Mouse (Mus musculus) hindbrain, embryonic 14.5 days (tissue): ENCODE measurements at regions not wholly inside any gene's neighbourhood (a gene's known extent, or its start where the extent isn't known, plus 50 kb on each side); places are given as distances from the start of the nearest gene placed in this dataset.
A peak's percentile ranks its signal among the peaks of the same experiment; 100 is the strongest.

Source experiments
- ATAC-seq: fragments of 200-750 bp; cut with Nextera tagmentation; 2 replicates; pipeline ENCODE4 v1.8.0; 2017; ENCODE audit warnings: moderate number of reproducible peaks, mild to moderate bottlenecking, moderate TSS enrichment, moderate library complexity; ENCODE audit not compliant: low FRiP score
- DNase-seq: peaks from one replicate; pipeline ENCODE4 v3.0.0-alpha.2; 2015; ENCODE audit warnings: low spot score
- H3K27ac ChIP-seq: fragments of 300-500 bp; sonication (generic); 2 replicates; pipeline ENCODE4 v1.5.1; 2014; ENCODE audit warnings: mild to moderate bottlenecking, moderate library complexity
- H3K27me3 ChIP-seq: fragments of 300-500 bp; sonication (generic); 2 replicates; pipeline ENCODE4 v1.6.1; 2014; ENCODE audit warnings: mild to moderate bottlenecking, low read length, mixed read lengths; ENCODE audit not compliant: control insufficient read depth, insufficient read depth
- H3K36me3 ChIP-seq: fragments of 300-500 bp; sonication (generic); replicated peaks from 2 replicates; pipeline ENCODE4 v1.6.1; 2014; ENCODE audit not compliant: control insufficient read depth, insufficient read depth
- H3K4me1 ChIP-seq: fragments of 300-500 bp; sonication (generic); replicated peaks from 2 replicates; pipeline ENCODE4 v1.6.1; 2014; ENCODE audit warnings: antibody characterized with exemption, low read length, mixed read lengths; ENCODE audit not compliant: control insufficient read depth, insufficient read depth
- H3K4me2 ChIP-seq: fragments of 300-500 bp; sonication (generic); replicated peaks from 2 replicates; pipeline ENCODE4 v1.6.1; 2014; ENCODE audit warnings: mild to moderate bottlenecking, moderate library complexity
- H3K4me3 ChIP-seq: fragments of 300-500 bp; sonication (generic); replicated peaks from 2 replicates; pipeline ENCODE4 v1.5.1; 2014; ENCODE audit warnings: mild to moderate bottlenecking, low read length
- H3K9ac ChIP-seq: fragments of 300-500 bp; sonication (generic); 2 replicates; pipeline ENCODE4 v1.6.1; 2014
- H3K9me3 ChIP-seq: fragments of 300-500 bp; sonication (generic); 2 replicates; pipeline ENCODE4 v1.6.1; 2016; ENCODE audit warnings: low read length; ENCODE audit not compliant: control insufficient read depth
- WGBS: fragments of 180-500 bp; shearing (Covaris S2); extraction: QIAGEN DNeasy Blood & Tissue Kit; methylation state at CpG from one replicate; pipeline ENCODE4 v1.1.7; 2014; 5-methylcytosine and 5-hydroxymethylcytosine counted together

GRCm38 (mm10) chr15:67855291-67855690 is 1354.6 kb upstream of the Lrrc6 start:
- no peak overlapping the region for H3K4me3 ChIP-seq
- H3K36me3 ChIP-seq, result no peaks in the 10 kb centered on the region
- no peak overlapping the region for H3K4me2 ChIP-seq
- ATAC-seq, result no peak
- no peak overlapping the region for H3K27ac ChIP-seq
- DNase-seq, result peak; percentile 31
- WGBS, result 45% methylated on average over 1 of the region's 1 CpGs
- H3K9me3 ChIP-seq, result no peaks in the 10 kb centered on the region
- H3K4me1 ChIP-seq, result no peaks in the 10 kb centered on the region
- H3K9ac ChIP-seq, result no peak overlapping the region
- no peaks in the 10 kb centered on the region for H3K27me3 ChIP-seq

DNA sequence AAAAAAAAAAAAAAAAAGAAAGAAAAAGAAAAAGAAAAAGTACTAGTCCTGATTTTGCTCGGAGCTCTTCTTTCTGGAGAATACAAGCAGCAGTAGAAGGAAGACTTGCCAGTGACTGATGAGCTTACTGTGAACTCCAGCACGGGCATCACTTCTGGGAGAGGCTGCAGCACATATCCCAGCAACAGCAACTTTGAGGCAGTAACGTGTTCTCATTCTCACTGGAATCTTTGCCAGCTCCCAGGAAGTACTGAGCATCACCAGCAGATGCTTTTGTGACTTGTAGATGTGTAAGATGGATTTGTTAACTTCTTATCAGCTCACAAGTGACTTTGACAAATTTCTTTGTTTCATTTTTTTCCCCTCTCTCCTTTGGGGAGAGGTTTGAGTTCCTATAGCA is 1349.4 kb upstream of the Lrrc6 start:
- Histone ChIP-seq H3K9me3 (no peaks in the 10 kb centered on the region), H3K27ac (no peak overlapping the region), H3K4me3 (no peak overlapping the region), H3K4me2 (no peak overlapping the region), H3K27me3 (no peaks in the 10 kb centered on the region), H3K36me3 (no peaks in the 10 kb centered on the region), H3K9ac (no peak overlapping the region), H3K4me1 (no peaks in the 10 kb centered on the region)
- WGBS, result 68% methylated on average over 3 of the region's 3 CpGs
- DNase-seq (no peak), ATAC-seq (no peak)

GRCm38 (mm10) chr15:67845707-67846106 is 1345.0 kb upstream of the Lrrc6 start:
- no peak overlapping the region for H3K9ac ChIP-seq
- no peak overlapping the region for H3K27ac ChIP-seq
- no peak for DNase-seq
- no peaks in the 10 kb centered on the region for H3K4me1 ChIP-seq
- WGBS, result 81% methylated on average over 2 of the region's 2 CpGs
- ATAC-seq, result no peak
- H3K27me3 ChIP-seq, result no peaks in the 10 kb centered on the region
- no peaks in the 10 kb centered on the region for H3K9me3 ChIP-seq
- no peak overlapping the region for H3K4me2 ChIP-seq
- H3K36me3 ChIP-seq, result no peaks in the 10 kb centered on the region
- H3K4me3 ChIP-seq, result no peak overlapping the region

GRCm38 (mm10) chr15:67840671-67841070 is 1340.0 kb upstream of the Lrrc6 start:
- no peaks in the 10 kb centered on the region for H3K4me1 ChIP-seq
- no peak overlapping the region for H3K4me3 ChIP-seq
- 91% methylated on average over 3 of the region's 3 CpGs for WGBS
- no peak overlapping the region for H3K4me2 ChIP-seq
- ATAC-seq (no peak), DNase-seq (no peak)
- no peaks in the 10 kb centered on the region for H3K9me3 ChIP-seq
- no peak overlapping the region for H3K27ac ChIP-seq
- H3K27me3 ChIP-seq, result no peaks in the 10 kb centered on the region
- no peaks in the 10 kb centered on the region for H3K36me3 ChIP-seq
- no peak overlapping the region for H3K9ac ChIP-seq

DNA sequence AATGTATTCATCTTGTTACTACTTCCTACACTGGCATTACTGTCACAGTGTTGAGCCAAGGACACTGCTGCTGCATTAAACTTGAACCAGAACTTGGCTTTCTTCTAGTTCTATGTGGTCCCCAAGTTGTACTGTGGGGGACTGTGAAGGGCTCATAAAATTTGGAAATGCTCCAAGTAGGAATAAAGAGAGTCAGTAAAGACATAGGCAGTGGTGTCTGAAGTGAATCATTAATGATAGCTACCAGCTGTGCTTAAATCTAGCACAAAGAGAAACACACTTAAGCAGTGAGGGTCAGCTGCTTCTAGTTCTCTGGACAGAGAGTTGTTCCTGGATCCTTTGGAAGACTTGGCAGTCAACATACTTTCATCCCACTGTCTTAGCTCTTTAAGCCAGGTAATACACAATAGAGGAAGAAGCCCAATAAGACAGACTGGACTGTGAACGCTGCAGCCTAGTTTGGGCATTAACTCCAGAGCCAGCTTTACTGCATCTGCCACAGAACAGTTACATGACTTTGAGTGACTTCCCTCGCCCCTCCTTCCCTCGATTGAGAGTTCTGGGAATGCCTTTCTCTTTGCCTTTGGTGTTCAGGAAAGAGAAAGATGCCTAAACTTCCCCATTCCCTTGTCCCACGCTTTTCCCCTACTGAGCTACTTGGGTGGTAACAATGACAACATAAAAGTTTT is 1325.2 kb upstream of the Lrrc6 start:
- Histone ChIP-seq H3K9me3 (no peaks in the 10 kb centered on the region), H3K4me1 (no peaks in the 10 kb centered on the region), H3K4me3 (no peak overlapping the region), H3K36me3 (no peaks in the 10 kb centered on the region), H3K27me3 (no peaks in the 10 kb centered on the region), H3K27ac (no peak overlapping the region), H3K9ac (no peak overlapping the region), H3K4me2 (no peak overlapping the region)
- no peak for DNase-seq
- WGBS, result 82% methylated on average over 4 of the region's 4 CpGs
- no peak for ATAC-seq

- Histone ChIP-seq H3K9me3 (no peaks in the 10 kb centered on the region), H3K4me3 (no peak overlapping the region), H3K4me2 (no peak overlapping the region), H3K36me3 (no peaks in the 10 kb centered on the region), H3K27me3 (no peaks in the 10 kb centered on the region), H3K4me1 (no peaks in the 10 kb centered on the region), H3K27ac (no peak overlapping the region), H3K9ac (no peak overlapping the region)
- peak; percentile 39 for DNase-seq
- peak; percentile 31; the same call in 1 of the 2 replicates for ATAC-seq
- 64% methylated on average over 3 of the region's 3 CpGs for WGBS
These were observed 1322.5 kb upstream of the Lrrc6 start for GRCm38 (mm10) chr15:67823226-67823625.

DNA sequence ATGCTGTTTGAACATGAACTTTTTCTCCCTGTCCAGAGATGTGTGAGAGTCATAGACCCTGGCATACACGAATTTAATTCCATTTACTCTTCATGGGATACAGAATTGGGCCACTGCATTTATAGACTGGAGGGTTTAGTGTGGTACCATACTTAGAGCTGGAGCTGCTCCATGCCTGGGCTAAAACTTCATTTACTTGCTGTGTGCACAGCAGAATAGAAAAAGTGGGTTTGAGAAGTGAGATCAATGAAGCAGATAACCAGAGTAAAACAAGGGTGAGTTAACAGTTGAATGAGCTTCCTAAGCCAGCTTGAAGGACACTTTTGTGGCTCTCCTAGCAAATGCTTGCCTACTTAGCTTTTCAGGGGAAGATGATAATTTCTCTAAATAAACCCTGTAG is 1299.2 kb upstream of the Lrrc6 start:
- DNase-seq (no peak), ATAC-seq (no peak)
- Histone ChIP-seq H3K27me3 (no peaks in the 10 kb centered on the region), H3K4me2 (no peak overlapping the region), H3K4me3 (no peak overlapping the region), H3K4me1 (no peaks in the 10 kb centered on the region), H3K9ac (no peak overlapping the region), H3K9me3 (no peaks in the 10 kb centered on the region), H3K27ac (no peak overlapping the region), H3K36me3 (no peaks in the 10 kb centered on the region)
- WGBS, result 75% methylated on average over 1 of the region's 1 CpGs

DNA sequence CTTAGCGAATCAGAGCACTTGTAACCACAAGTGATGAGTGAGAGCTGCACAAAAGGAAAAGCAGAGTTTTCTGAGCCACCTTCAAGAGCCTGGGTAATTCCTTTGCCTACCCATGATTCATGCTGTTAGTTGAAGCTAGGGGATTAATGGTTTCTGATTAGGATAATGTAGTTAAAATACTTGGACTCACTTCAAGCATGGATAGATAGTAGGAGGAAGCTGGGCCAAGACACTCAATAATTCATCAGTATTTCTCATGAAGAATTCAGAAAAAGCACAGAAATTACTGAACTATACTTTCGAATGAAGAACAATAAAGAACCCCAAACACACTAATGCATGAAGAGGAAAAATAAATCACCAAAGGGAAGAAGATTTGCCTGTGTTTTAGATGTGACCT is 1294.9 kb upstream of the Lrrc6 start:
- H3K4me1 ChIP-seq, result no peaks in the 10 kb centered on the region
- DNase-seq, result no peak
- WGBS, result 97% methylated on average over 2 of the region's 2 CpGs
- no peaks in the 10 kb centered on the region for H3K36me3 ChIP-seq
- no peak overlapping the region for H3K27ac ChIP-seq
- ATAC-seq, result no peak
- no peak overlapping the region for H3K4me2 ChIP-seq
- H3K27me3 ChIP-seq, result no peaks in the 10 kb centered on the region
- H3K9me3 ChIP-seq, result no peaks in the 10 kb centered on the region
- H3K9ac ChIP-seq, result no peak overlapping the region
- no peak overlapping the region for H3K4me3 ChIP-seq

DNA sequence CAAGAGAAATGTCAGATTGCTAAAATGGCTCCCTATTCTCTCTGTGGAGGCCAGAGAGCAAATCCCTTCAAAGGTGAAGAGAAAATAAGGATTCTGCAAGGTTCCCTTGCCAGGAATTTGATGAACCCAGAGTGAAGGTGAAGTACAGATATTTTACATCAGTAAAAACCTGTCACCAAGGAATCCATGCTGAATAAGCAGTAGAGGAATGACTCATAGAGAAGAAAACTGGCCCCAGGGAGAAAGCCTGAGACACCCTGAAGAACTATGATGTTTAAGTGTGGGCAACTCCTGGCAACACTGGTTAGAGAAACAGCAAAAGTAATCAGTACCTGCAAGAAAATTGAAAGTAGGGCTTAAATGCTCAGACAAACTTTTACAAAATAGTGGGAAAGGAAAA is 1292.1 kb upstream of the Lrrc6 start:
- Histone ChIP-seq H3K9ac (no peak overlapping the region), H3K36me3 (no peaks in the 10 kb centered on the region), H3K4me1 (no peaks in the 10 kb centered on the region), H3K4me2 (no peak overlapping the region), H3K4me3 (no peak overlapping the region), H3K27me3 (no peaks in the 10 kb centered on the region), H3K27ac (no peak overlapping the region), H3K9me3 (no peaks in the 10 kb centered on the region)
- DNase-seq (no peak), ATAC-seq (no peak)

DNA sequence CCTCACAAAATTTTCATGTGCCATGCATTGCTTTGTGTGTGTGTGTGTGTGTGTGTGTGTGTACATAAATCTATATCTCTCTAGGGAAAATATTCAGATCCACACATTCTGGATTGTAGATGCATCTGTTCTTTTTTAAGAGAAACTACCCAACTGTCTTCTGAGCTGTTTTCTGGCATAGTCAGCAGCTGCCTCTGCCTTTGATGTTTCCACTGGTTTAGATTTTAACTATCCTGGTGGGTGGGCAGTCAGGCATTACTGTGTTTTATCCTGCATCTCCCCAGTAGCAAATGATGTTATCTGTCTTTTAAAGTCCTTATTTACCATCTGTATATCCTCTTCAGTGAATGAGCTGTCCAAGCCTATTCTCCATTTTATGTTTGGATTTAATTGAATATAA is 1287.9 kb upstream of the Lrrc6 start:
- Histone ChIP-seq H3K4me1 (no peaks in the 10 kb centered on the region), H3K27me3 (no peaks in the 10 kb centered on the region), H3K27ac (no peak overlapping the region), H3K9ac (no peak overlapping the region), H3K4me3 (no peak overlapping the region), H3K4me2 (no peak overlapping the region), H3K36me3 (no peaks in the 10 kb centered on the region), H3K9me3 (no peaks in the 10 kb centered on the region)
- no peak for DNase-seq
- ATAC-seq, result no peak
